Mouse (Mus musculus) limb, embryonic 14.5 days (tissue): ENCODE measurements around the gene Arhgap21. TPM values are rescaled to one million over a fixed set of nuclear protein-coding genes. Genes with fewer than 3 reads are reported as not detected.

Experiments used
- ATAC-seq: fragments of 200-750 bp; cut with Nextera tagmentation; 2 replicates; pipeline ENCODE4 v1.8.0; 2017; ENCODE audit warnings: low read depth, moderate number of reproducible peaks, moderate TSS enrichment; ENCODE audit not compliant: low FRiP score
- DNase-seq: peaks from one replicate; pipeline ENCODE4 v3.0.0-alpha.2; 2015; ENCODE audit warnings: low spot score
- H3K27ac ChIP-seq: fragments of 300-500 bp; sonication (generic); replicated peaks from 2 replicates; pipeline ENCODE4 v1.5.1; 2014; ENCODE audit warnings: low read depth, mild to moderate bottlenecking, low read length, moderate library complexity, mixed read lengths
- H3K27me3 ChIP-seq: fragments of 300-500 bp; sonication (generic); 2 replicates; pipeline ENCODE4 v1.6.1; 2014; ENCODE audit warnings: low read length, mixed read lengths; ENCODE audit not compliant: control insufficient read depth, insufficient read depth
- H3K36me3 ChIP-seq: fragments of 300-500 bp; sonication (generic); 2 replicates; pipeline ENCODE4 v1.6.1; 2014; ENCODE audit warnings: mild to moderate bottlenecking, low read length, moderate library complexity, mixed read lengths; ENCODE audit not compliant: control insufficient read depth, insufficient read depth
- H3K4me1 ChIP-seq: fragments of 300-500 bp; sonication (generic); 2 replicates; pipeline ENCODE4 v1.6.1; 2014; ENCODE audit warnings: antibody characterized with exemption, low read length, mixed read lengths; ENCODE audit not compliant: control insufficient read depth, insufficient read depth
- H3K4me2 ChIP-seq: fragments of 300-500 bp; sonication (generic); replicated peaks from 2 replicates; pipeline ENCODE4 v1.6.1; 2014; ENCODE audit warnings: low read depth, mild to moderate bottlenecking, low read length, moderate library complexity; ENCODE audit not compliant: severe bottlenecking
- H3K4me3 ChIP-seq: fragments of 300-500 bp; sonication (generic); replicated peaks from 2 replicates; pipeline ENCODE4 v1.5.1; 2014; ENCODE audit warnings: low read length
- H3K9ac ChIP-seq: fragments of 300-500 bp; sonication (generic); 2 replicates; pipeline ENCODE4 v1.6.1; 2014; ENCODE audit warnings: mild to moderate bottlenecking, low read depth, low read length, moderate library complexity; ENCODE audit not compliant: severe bottlenecking
- H3K9me3 ChIP-seq: fragments of 300-500 bp; sonication (generic); 2 replicates; pipeline ENCODE4 v1.6.1; 2016; ENCODE audit warnings: low read length; ENCODE audit not compliant: control insufficient read depth
- POLR2A ChIP-seq: fragments of 200-500 bp; IDR thresholded peaks from 2 replicates; pipeline ENCODE4 v1.8.0; 2012; ENCODE audit warnings: inconsistent platforms, mild to moderate bottlenecking, moderate library complexity, borderline replicate concordance; ENCODE audit not compliant: insufficient read depth, insufficient read length; ENCODE audit errors: extremely low read depth
- WGBS: fragments of 180-500 bp; shearing (Covaris S2); extraction: QIAGEN DNeasy Blood & Tissue Kit; methylation state at CpG from one replicate; pipeline ENCODE4 v1.1.7; 2014; 5-methylcytosine and 5-hydroxymethylcytosine counted together
- polyA plus RNA-seq, 2 experiments: library from polyadenylated mRNA; depleted of rRNA in 1 of 2; stranded (reverse) in 1 of 2; unstranded in 1 of 2; fragments of >200 nt; fragmentation: Nextera tagmentation in 1 of 2; extraction: Ambion mirVana in 1 of 2; gene quantifications; 2 replicates each; pipeline versions ENCODE4 v1.2.1 to v1.2.3; 2012 to 2014

Gene Arhgap21
- polyA plus RNA-seq, 2 experiments: 19.6 to 29.2 TPM

DNA sequence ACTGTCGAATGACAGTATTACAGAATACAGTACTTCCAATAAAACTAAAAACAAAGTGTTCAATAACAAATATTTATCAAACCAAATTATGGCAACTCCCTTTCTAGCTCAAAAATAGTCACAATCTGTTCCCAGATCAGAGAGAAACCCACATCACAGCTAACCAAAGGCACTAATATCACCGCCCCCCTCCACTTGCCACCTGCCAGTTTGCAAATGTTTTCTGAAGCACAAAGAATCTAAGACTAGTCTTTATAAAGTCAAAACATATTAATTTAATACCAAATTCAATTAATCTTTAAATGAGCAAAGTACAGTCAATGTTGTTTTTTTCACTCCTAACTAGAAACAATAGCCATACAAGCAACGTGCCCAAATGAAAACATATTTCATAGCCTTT, 3.3 kb downstream of the Arhgap21 start:
- no peak for TF ChIP-seq POLR2A
- H3K36me3 ChIP-seq: no peaks in the 10 kb centered on the region
- ATAC-seq (no peak), DNase-seq (no peak)
- no peaks in the 10 kb centered on the region for H3K27me3 ChIP-seq
- H3K9ac ChIP-seq: no peak overlapping the region
- no peak overlapping the region for H3K27ac ChIP-seq
- no peak overlapping the region for H3K4me2 ChIP-seq
- no peaks in the 10 kb centered on the region for H3K9me3 ChIP-seq
- no peak overlapping the region for H3K4me3 ChIP-seq
- WGBS: 84% methylated on average over 3 of the region's 3 CpGs
- peaks cover 28% of the 10 kb centered on the region for H3K4me1 ChIP-seq

- ATAC-seq: no peak
- Histone ChIP-seq H3K27ac (no peak overlapping the region), H3K9ac (no peak overlapping the region), H3K4me3 (no peak overlapping the region), H3K36me3 (no peaks in the 10 kb centered on the region), H3K4me2 (no peak overlapping the region), H3K27me3 (no peaks in the 10 kb centered on the region), H3K4me1 (peaks cover 28% of the 10 kb centered on the region), H3K9me3 (no peaks in the 10 kb centered on the region)
- TF ChIP-seq POLR2A: no peak
- DNase-seq: no peak
Measured at GRCm38 (mm10) chr2:20964461-20964860, 4.2 kb downstream of the Arhgap21 start.

GRCm38 (mm10) chr2:20963226-20963805, 5.4 kb downstream of the Arhgap21 start:
- ATAC-seq (no peak), DNase-seq (no peak)
- Histone ChIP-seq H3K9ac (no peak overlapping the region), H3K27ac (no peak overlapping the region), H3K4me1 (peaks cover 28% of the 10 kb centered on the region), H3K4me2 (no peak overlapping the region), H3K27me3 (no peaks in the 10 kb centered on the region), H3K4me3 (no peak overlapping the region), H3K9me3 (no peaks in the 10 kb centered on the region), H3K36me3 (no peaks in the 10 kb centered on the region)
- TF ChIP-seq POLR2A: no peak
- WGBS: 83% methylated on average over 5 of the region's 5 CpGs

GRCm38 (mm10) chr2:20962284-20962683, 6.4 kb downstream of the Arhgap21 start:
- Histone ChIP-seq H3K27me3 (no peaks in the 10 kb centered on the region), H3K9me3 (no peaks in the 10 kb centered on the region), H3K4me3 (no peak overlapping the region), H3K9ac (no peak overlapping the region), H3K4me1 (peaks cover 28% of the 10 kb centered on the region), H3K27ac (no peak overlapping the region), H3K4me2 (no peak overlapping the region), H3K36me3 (no peaks in the 10 kb centered on the region)
- ATAC-seq: no peak
- WGBS: 37% methylated on average over 2 of the region's 2 CpGs
- DNase-seq: no peak
- TF ChIP-seq POLR2A: no peak

DNA sequence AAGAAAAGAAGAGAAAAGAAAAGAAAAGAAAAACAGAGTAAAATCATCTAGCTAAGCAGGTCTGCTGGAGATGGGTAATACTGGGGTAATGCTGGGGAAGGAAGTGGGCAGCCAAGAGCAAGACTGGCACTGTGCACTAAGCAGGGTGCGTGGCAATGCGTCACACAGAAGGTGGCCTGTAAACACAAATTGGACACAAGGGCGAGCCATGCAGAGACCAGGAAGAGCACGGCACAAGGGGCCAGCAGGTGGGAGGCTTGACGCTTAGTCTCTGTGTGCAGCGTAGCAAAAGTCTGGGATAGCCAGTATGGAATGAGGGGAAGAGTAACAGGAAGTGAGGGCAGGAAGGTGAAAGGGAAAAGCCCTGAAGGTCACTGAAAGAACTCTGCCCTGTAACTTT, 6.9 kb downstream of the Arhgap21 start:
- no peaks in the 10 kb centered on the region for H3K36me3 ChIP-seq
- TF ChIP-seq POLR2A: no peak
- H3K4me3 ChIP-seq: no peak overlapping the region
- ATAC-seq: no peak
- no peak overlapping the region for H3K9ac ChIP-seq
- H3K27me3 ChIP-seq: no peaks in the 10 kb centered on the region
- no peak overlapping the region for H3K4me2 ChIP-seq
- 46% methylated on average over 6 of the region's 6 CpGs for WGBS
- H3K27ac ChIP-seq: no peak overlapping the region
- peaks cover 25% of the 10 kb centered on the region for H3K4me1 ChIP-seq
- DNase-seq: no peak
- no peaks in the 10 kb centered on the region for H3K9me3 ChIP-seq

DNA sequence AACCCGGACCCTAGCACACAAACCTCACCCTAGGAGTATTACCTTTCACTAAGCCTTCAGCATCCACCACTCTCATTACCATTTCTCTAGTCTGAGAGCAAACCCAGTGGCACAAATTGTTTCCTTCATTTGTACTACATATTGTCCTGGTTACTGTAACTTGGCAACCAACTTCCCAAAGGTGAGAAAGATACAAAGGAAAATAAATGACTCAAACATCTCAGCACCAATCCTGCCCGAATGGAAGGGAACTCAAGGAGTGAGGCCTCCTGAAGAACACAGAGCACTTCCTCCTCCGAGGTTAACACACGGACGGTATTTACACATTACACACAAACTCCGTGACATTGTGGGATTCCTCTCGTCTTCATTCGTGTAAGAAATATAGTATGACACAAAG, 7.4 kb downstream of the Arhgap21 start:
- ATAC-seq: no peak
- no peak overlapping the region for H3K4me3 ChIP-seq
- H3K9me3 ChIP-seq: no peaks in the 10 kb centered on the region
- no peak for TF ChIP-seq POLR2A
- no peaks in the 10 kb centered on the region for H3K27me3 ChIP-seq
- H3K4me1 ChIP-seq: peaks cover 20% of the 10 kb centered on the region
- H3K36me3 ChIP-seq: no peaks in the 10 kb centered on the region
- DNase-seq: no peak
- H3K27ac ChIP-seq: no peak overlapping the region
- no peak overlapping the region for H3K9ac ChIP-seq
- 69% methylated on average over 8 of the region's 8 CpGs for WGBS
- H3K4me2 ChIP-seq: no peak overlapping the region
